8 mouse cellular contexts compared by ENCODE assay signal in the genomic region with DNA sequence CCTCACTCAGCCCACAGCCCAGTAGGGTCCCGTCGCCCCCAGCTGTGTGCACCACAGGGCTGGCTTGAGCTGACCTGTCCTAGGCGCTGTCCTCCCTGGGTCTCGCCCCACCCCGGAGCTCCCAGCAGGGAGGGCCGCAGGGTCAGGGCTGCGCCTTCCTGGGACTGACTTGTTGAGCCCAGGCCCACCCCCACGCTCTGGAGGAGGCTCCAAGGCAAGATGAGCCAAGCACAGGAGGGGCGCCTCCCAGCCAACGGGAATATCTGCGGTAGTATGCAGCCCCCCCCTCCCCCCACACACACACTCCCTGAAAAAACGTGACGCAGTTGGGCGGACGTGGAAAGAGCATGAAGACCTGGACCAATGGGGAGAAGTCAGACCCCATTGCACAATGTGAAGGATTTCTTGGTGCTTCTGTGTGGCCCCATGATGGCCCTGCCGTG. TPM values are rescaled to one million over a fixed set of nuclear protein-coding genes. Genes with fewer than 3 reads are reported as not detected.
DNase-seq lines count a peak whose midpoint lies in the region; ATAC-seq and TF ChIP-seq lines count a peak whose summit lies in the region.

No protein-coding gene starts in this region.

- H3K9ac ChIP-seq in embryonic facial prominence, embryonic 14.5 days (ENCODE audit: low read depth, low read length): peak overlapping the region; percentile 47
- H3K9ac ChIP-seq in heart, postnatal 0 days (replicated peaks; ENCODE audit: low read depth, low read length): 0 out of 2 replicates have a peak overlapping the region, but pooled peaks have one; percentile 24
- H3K9ac ChIP-seq in liver, embryonic 12.5 days: no peak overlapping the region; the same call in 1 of the 2 replicates

- WGBS in embryonic facial prominence, embryonic 14.5 days: 9% methylated on average over 14 of the region's 16 CpGs
- WGBS in heart, postnatal 0 days: 10% methylated on average over 16 of the region's 16 CpGs
- WGBS in liver, embryonic 12.5 days (ENCODE audit: insufficient replicate concordance): 21% methylated on average over 16 of the region's 16 CpGs

- no peaks in the 10 kb centered on the region for H3K9me3 ChIP-seq in embryonic facial prominence, embryonic 14.5 days (ENCODE audit: control insufficient read depth, low read length)
- H3K9me3 ChIP-seq in heart, postnatal 0 days (replicated peaks; ENCODE audit: control insufficient read depth, low read length): no peaks in the 10 kb centered on the region
- H3K9me3 ChIP-seq in liver, embryonic 12.5 days (replicated peaks): no peaks in the 10 kb centered on the region

- TF ChIP-seq EP300 in heart, postnatal 0 days (IDR thresholded peaks at IDR 0.05; ENCODE audit: low read depth): peak; percentile 57; the same call in 1 of the 2 replicates

- no peak for TF ChIP-seq CTCF in heart, postnatal 0 days (IDR thresholded peaks at IDR 0.05; ENCODE audit: low read depth)

- no peaks in the 10 kb centered on the region for H3K27me3 ChIP-seq in embryonic facial prominence, embryonic 14.5 days (replicated peaks; ENCODE audit: control insufficient read depth, insufficient read depth, low read length)
- no peaks in the 10 kb centered on the region for H3K27me3 ChIP-seq in heart, postnatal 0 days (ENCODE audit: control insufficient read depth, insufficient read depth, low read length)
- peaks cover 26% of the 10 kb centered on the region for H3K27me3 ChIP-seq in liver, embryonic 12.5 days (replicated peaks)

- DNase-seq in adrenal gland, postnatal 14 days: peak; percentile 49
- DNase-seq in embryonic facial prominence, embryonic 14.5 days (ENCODE audit: low spot score): peak; percentile 85
- DNase-seq in heart, postnatal 0 days (ENCODE audit: low spot score): peak; percentile 77
- no peak for DNase-seq in frontal cortex, postnatal 14 days (ENCODE audit: low spot score in 2 of 2)
- DNase-seq in B cell, adult 2 months: no peak

- peak overlapping the region; percentile 46 for H3K4me2 ChIP-seq in embryonic facial prominence, embryonic 14.5 days (ENCODE audit: low read depth, low read length)
- H3K4me2 ChIP-seq in heart, postnatal 0 days (ENCODE audit: low read depth, low read length): peak overlapping the region; percentile 46
- peak overlapping the region; percentile 60 for H3K4me2 ChIP-seq in liver, embryonic 12.5 days

- peak overlapping the region; percentile 20; the same call in 1 of the 2 replicates for H3K4me3 ChIP-seq in embryonic facial prominence, embryonic 14.5 days (ENCODE audit: low read depth, low read length)
- peak overlapping the region; percentile 17 for H3K4me3 ChIP-seq in heart, postnatal 0 days (ENCODE audit: low read depth, low read length)
- H3K4me3 ChIP-seq in liver, embryonic 12.5 days: peak overlapping the region; percentile 19

- H3K4me1 ChIP-seq in embryonic facial prominence, embryonic 14.5 days (ENCODE audit: control insufficient read depth, insufficient read depth, low read length): peaks cover 10% of the 10 kb centered on the region
- peaks cover 16% of the 10 kb centered on the region for H3K4me1 ChIP-seq in heart, postnatal 0 days (ENCODE audit: control insufficient read depth, insufficient read depth)
- H3K4me1 ChIP-seq in liver, embryonic 12.5 days: peaks cover 16% of the 10 kb centered on the region

- H3K36me3 ChIP-seq in embryonic facial prominence, embryonic 14.5 days (ENCODE audit: control insufficient read depth, insufficient read depth, low read length): no peaks in the 10 kb centered on the region
- no peaks in the 10 kb centered on the region for H3K36me3 ChIP-seq in heart, postnatal 0 days (replicated peaks; ENCODE audit: control insufficient read depth, insufficient read depth, low read length)
- H3K36me3 ChIP-seq in liver, embryonic 12.5 days: no peaks in the 10 kb centered on the region

- peak overlapping the region; percentile 45; the same call in 1 of the 2 replicates for H3K27ac ChIP-seq in embryonic facial prominence, embryonic 14.5 days (replicated peaks; ENCODE audit: low read depth, low read length)
- peak overlapping the region; percentile 96 for H3K27ac ChIP-seq in heart, postnatal 0 days (ENCODE audit: low read depth)
- H3K27ac ChIP-seq in liver, embryonic 12.5 days: 0 out of 2 replicates have a peak overlapping the region, but pooled peaks have one; percentile 37

- ATAC-seq in embryonic facial prominence, embryonic 14.5 days (ENCODE audit: low read depth): peak; percentile 70
- peak; percentile 87 for ATAC-seq in heart, postnatal 0 days (ENCODE audit: insufficient read depth, low read depth)
- ATAC-seq in liver, embryonic 12.5 days: peak; percentile 71
- ATAC-seq in monocyte, adult 5-6 weeks (replicated peaks; ENCODE audit: insufficient number of reproducible peaks, low FRiP score, low TSS enrichment, poor library complexity, severe bottlenecking): peak; percentile 73
- ATAC-seq in CD4-positive, CD25-positive, alpha-beta regulatory T cell, adult 4 months: no peak

RNA-seq across cellular contexts. Expression of gene Gm11084, which starts 51.8 kb away (rescaled TPM):
- total RNA-seq in adrenal gland, postnatal 14 days (2021): not detected in 2 replicates
- polyA plus RNA-seq in embryonic facial prominence, embryonic 14.5 days (2014; fragmentation: Nextera tagmentation; extraction: Ambion mirVana): not detected in 2 replicates
- total RNA-seq in heart, postnatal 0 days (2014; rRNA removed; ENCODE audit: low replicate concordance): not detected in 2 replicates
- polyA plus RNA-seq in heart, postnatal 0 days (2015; fragmentation: Nextera tagmentation; extraction: Ambion mirVana): not detected in 2 replicates
- polyA plus RNA-seq in liver, embryonic 12.5 days (2016; fragmentation: Nextera tagmentation; extraction: Ambion mirVana): not detected in 2 replicates
- not detected in 3 replicates for total RNA-seq in monocyte, adult 5-6 weeks (2017)
- polyA plus RNA-seq in CD4-positive, CD25-positive, alpha-beta regulatory T cell, adult 4 months (2017; shearing (Covaris generic)): not detected

RNA-seq across cellular contexts. Expression of gene Sp3, which starts 58.1 kb away (rescaled TPM):
- 58.9 and 65.9 TPM in 2 replicates for total RNA-seq in adrenal gland, postnatal 14 days (2021)
- polyA plus RNA-seq in embryonic facial prominence, embryonic 14.5 days (2014; fragmentation: Nextera tagmentation; extraction: Ambion mirVana): 68.8 and 69.2 TPM in 2 replicates
- 62.1 and 72.7 TPM in 2 replicates for total RNA-seq in heart, postnatal 0 days (2014; rRNA removed; ENCODE audit: low replicate concordance)
- polyA plus RNA-seq in heart, postnatal 0 days (2015; fragmentation: Nextera tagmentation; extraction: Ambion mirVana): 24.7 and 28.3 TPM in 2 replicates
- polyA plus RNA-seq in liver, embryonic 12.5 days (2016; fragmentation: Nextera tagmentation; extraction: Ambion mirVana): 45.2 and 47.6 TPM in 2 replicates
- 204 to 233 TPM (median 229 TPM) in 3 replicates for total RNA-seq in monocyte, adult 5-6 weeks (2017)
- 10 to 100 TPM; 52.0 to 71.4 TPM for polyA plus RNA-seq in CD4-positive, CD25-positive, alpha-beta regulatory T cell, adult 4 months (2017; shearing (Covaris generic))

Comparison
In these comparisons a context has a peak if more than half of its experiments do, and no peak if none do; other contexts are left out.
1. DNase-seq: peak in adrenal gland, postnatal 14 days (single experiment), embryonic facial prominence, embryonic 14.5 days (single experiment) and heart, postnatal 0 days (single experiment); none in frontal cortex, postnatal 14 days (0 of 2) and B cell, adult 2 months (0 of 2).
2. H3K27ac ChIP-seq: peak in every context shown above with its lines; median percentile 96 in heart, postnatal 0 days; 45 in embryonic facial prominence, embryonic 14.5 days; 37 in liver, embryonic 12.5 days.
3. Peak in every context shown above with its lines, with median percentiles within 50 percentile points of each other: H3K4me2 ChIP-seq and H3K4me3 ChIP-seq.